Mouse (Mus musculus): Measurements from ENCODE around the gene Trhr2.

DNA sequence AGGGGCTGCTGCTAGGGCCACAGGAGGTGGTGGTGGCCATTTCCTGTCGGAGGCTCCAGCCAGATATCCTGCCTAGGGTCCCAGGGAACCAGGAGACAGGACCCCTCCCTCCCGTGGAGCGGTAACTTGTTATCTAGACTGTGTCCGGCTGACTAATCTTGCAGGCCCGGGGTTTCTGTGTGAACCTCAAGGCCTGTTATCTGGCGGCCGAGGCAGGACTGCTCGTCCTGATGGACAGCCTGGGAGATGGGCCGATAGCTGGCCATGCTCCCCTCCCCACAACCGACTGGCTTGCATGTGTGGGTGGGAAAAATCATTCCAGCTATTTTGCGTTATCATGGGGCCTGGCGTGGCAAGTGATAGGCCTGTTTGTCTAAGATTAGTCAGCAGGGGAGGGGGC is 47.2 kb downstream of the Trhr2 start:
- TF ChIP-seq CHD2 (IDR thresholded peaks at IDR 0.05; ENCODE audit: low read depth, low read length) (no peak), MAFK (IDR thresholded peaks at IDR 0.05; ENCODE audit: insufficient read depth, low read depth, low read length) (no peak)

Data from ES-E14 (cell line).